Mouse (Mus musculus) splenic B cell, adult 2 months (primary cell): ENCODE results near the gene Xdh.
A peak's percentile ranks its signal among the peaks of the same experiment; 100 is the strongest.

ENCODE experiments used
- DNase-seq: peaks from one replicate; pipeline ENCODE4 v3.0.0-alpha.2; 2011; ENCODE audit warnings: low read depth, low spot score
- H3K27me3 ChIP-seq: 2 replicates; pipeline ENCODE4 v1.6.1; 2012; ENCODE audit warnings: mild to moderate bottlenecking, low read length, moderate library complexity, mixed read lengths; ENCODE audit not compliant: control insufficient read depth, poor library complexity, insufficient read depth, severe bottlenecking
- H3K36me3 ChIP-seq: 2 replicates; pipeline ENCODE4 v1.6.1; 2012; ENCODE audit warnings: mild to moderate bottlenecking, low read length, moderate library complexity, mixed read lengths; ENCODE audit not compliant: control insufficient read depth, poor library complexity, insufficient read depth, severe bottlenecking

Gene Xdh

GRCm38 (mm10) chr17:73952103-73952521 is 2.1 kb upstream of the Xdh start:
- DNase-seq, result peak; percentile 71

GRCm38 (mm10) chr17:73950970-73951369 is 974 bp upstream of the Xdh start:
- H3K36me3 ChIP-seq, result no peaks in the 10 kb centered on the region
- H3K27me3 ChIP-seq, result no peaks in the 10 kb centered on the region
- no peak for DNase-seq

More at GRCm38 (mm10) chr17:73952103-73952521, 2.1 kb upstream of the Xdh start:
- Histone ChIP-seq H3K27me3 (no peaks in the 10 kb centered on the region), H3K36me3 (no peaks in the 10 kb centered on the region)

GRCm38 (mm10) chr17:73949498-73949897 is 498 bp downstream of the Xdh start:
- no peaks in the 10 kb centered on the region for H3K36me3 ChIP-seq
- peak; percentile 69 for DNase-seq
- no peaks in the 10 kb centered on the region for H3K27me3 ChIP-seq

- Histone ChIP-seq H3K27me3 (no peaks in the 10 kb centered on the region), H3K36me3 (no peaks in the 10 kb centered on the region)
- no peak for DNase-seq
Observed at GRCm38 (mm10) chr17:73948801-73949200, 1.2 kb downstream of the Xdh start.

GRCm38 (mm10) chr17:73948039-73948438 is 2.0 kb downstream of the Xdh start:
- Histone ChIP-seq H3K36me3 (no peaks in the 10 kb centered on the region), H3K27me3 (no peaks in the 10 kb centered on the region)
- no peak for DNase-seq

GRCm38 (mm10) chr17:73946856-73947255 is 3.1 kb downstream of the Xdh start:
- Histone ChIP-seq H3K36me3 (no peaks in the 10 kb centered on the region), H3K27me3 (no peaks in the 10 kb centered on the region)
- no peak for DNase-seq

- no peaks in the 10 kb centered on the region for H3K36me3 ChIP-seq
- no peak for DNase-seq
- no peaks in the 10 kb centered on the region for H3K27me3 ChIP-seq
Observed at GRCm38 (mm10) chr17:73944661-73945060, 5.3 kb downstream of the Xdh start.

- peak; percentile 23 for DNase-seq
- H3K36me3 ChIP-seq, result no peaks in the 10 kb centered on the region
- no peaks in the 10 kb centered on the region for H3K27me3 ChIP-seq
Observed at GRCm38 (mm10) chr17:73942268-73942962, 7.6 kb downstream of the Xdh start.

GRCm38 (mm10) chr17:73941816-73942215 is 8.2 kb downstream of the Xdh start:
- DNase-seq, result no peak
- Histone ChIP-seq H3K36me3 (no peaks in the 10 kb centered on the region), H3K27me3 (no peaks in the 10 kb centered on the region)

GRCm38 (mm10) chr17:73937073-73937472 is 12.9 kb downstream of the Xdh start:
- DNase-seq, result no peak
- H3K27me3 ChIP-seq, result no peaks in the 10 kb centered on the region
- H3K36me3 ChIP-seq, result no peaks in the 10 kb centered on the region

GRCm38 (mm10) chr17:73935163-73935562 is 14.8 kb downstream of the Xdh start:
- no peaks in the 10 kb centered on the region for H3K27me3 ChIP-seq
- no peak for DNase-seq
- no peaks in the 10 kb centered on the region for H3K36me3 ChIP-seq

GRCm38 (mm10) chr17:73934281-73934680 is 15.7 kb downstream of the Xdh start:
- DNase-seq, result no peak
- Histone ChIP-seq H3K36me3 (no peaks in the 10 kb centered on the region), H3K27me3 (no peaks in the 10 kb centered on the region)

GRCm38 (mm10) chr17:73933616-73934015 is 16.4 kb downstream of the Xdh start:
- no peak for DNase-seq
- Histone ChIP-seq H3K36me3 (no peaks in the 10 kb centered on the region), H3K27me3 (no peaks in the 10 kb centered on the region)

GRCm38 (mm10) chr17:73932497-73933059 is 17.4 kb downstream of the Xdh start:
- no peak for DNase-seq
- Histone ChIP-seq H3K27me3 (no peaks in the 10 kb centered on the region), H3K36me3 (no peaks in the 10 kb centered on the region)

GRCm38 (mm10) chr17:73919520-73919919 is 30.5 kb downstream of the Xdh start:
- no peaks in the 10 kb centered on the region for H3K36me3 ChIP-seq
- no peaks in the 10 kb centered on the region for H3K27me3 ChIP-seq
- no peak for DNase-seq
